Mouse (Mus musculus) thymus, postnatal 0 days (tissue): ENCODE data around the gene Sipa1l1. TPM values are rescaled to one million over a fixed set of nuclear protein-coding genes. Genes with fewer than 3 reads are reported as not detected.

Source experiments
- DNase-seq: peaks from one replicate; pipeline ENCODE4 v3.0.0-alpha.2; 2015; ENCODE audit warnings: low spot score
- polyA plus RNA-seq: library from polyadenylated mRNA; unstranded; fragments of >200 nt; fragmentation: Nextera tagmentation; extraction: Ambion mirVana; gene quantifications from 2 replicates; pipeline ENCODE4 v1.2.1, GENCODE M21; 2015

Sipa1l1 gene
- polyA plus RNA-seq, 1 experiment from 2014 or later: 18.6 TPM

GRCm38 (mm10) chr12:82293545-82294247, 124.6 kb downstream of the Sipa1l1 start:
- DNase-seq: no peak

GRCm38 (mm10) chr12:82294906-82295887, 126.1 kb downstream of the Sipa1l1 start:
- DNase-seq: peak; percentile 86

GRCm38 (mm10) chr12:82296276-82296675, 127.2 kb downstream of the Sipa1l1 start:
- DNase-seq: no peak

- DNase-seq: no peak
Observed at GRCm38 (mm10) chr12:82297196-82297595, 128.1 kb downstream of the Sipa1l1 start.

GRCm38 (mm10) chr12:82298662-82299460, 129.7 kb downstream of the Sipa1l1 start:
- no peak for DNase-seq

- DNase-seq: no peak
Observed at GRCm38 (mm10) chr12:82304140-82304539, 135.0 kb downstream of the Sipa1l1 start.

- no peak for DNase-seq
Observed at GRCm38 (mm10) chr12:82306035-82306434, 136.9 kb downstream of the Sipa1l1 start.

- DNase-seq: no peak
Observed at GRCm38 (mm10) chr12:82311593-82311992, 142.5 kb downstream of the Sipa1l1 start.

GRCm38 (mm10) chr12:82312091-82312820, 143.1 kb downstream of the Sipa1l1 start:
- DNase-seq: no peak

- no peak for DNase-seq
Observed at GRCm38 (mm10) chr12:82313091-82313490, 144.0 kb downstream of the Sipa1l1 start.

- DNase-seq: no peak
Observed at GRCm38 (mm10) chr12:82319436-82320131, 150.5 kb downstream of the Sipa1l1 start.

- DNase-seq: no peak
Observed at GRCm38 (mm10) chr12:82320204-82320603, 151.1 kb downstream of the Sipa1l1 start.

- peak; percentile 19 for DNase-seq
Observed at GRCm38 (mm10) chr12:82321397-82321796, 152.3 kb downstream of the Sipa1l1 start.

GRCm38 (mm10) chr12:82321855-82322254, 152.7 kb downstream of the Sipa1l1 start:
- DNase-seq: no peak

GRCm38 (mm10) chr12:82322759-82323451, 153.8 kb downstream of the Sipa1l1 start:
- peak; percentile 47 for DNase-seq

- DNase-seq: no peak
Observed at GRCm38 (mm10) chr12:82324621-82325020, 155.5 kb downstream of the Sipa1l1 start.

- DNase-seq: no peak
Observed at GRCm38 (mm10) chr12:82325502-82325901, 156.4 kb downstream of the Sipa1l1 start.

- peak; percentile 37 for DNase-seq
Observed at GRCm38 (mm10) chr12:82326438-82326837, 157.3 kb downstream of the Sipa1l1 start.

GRCm38 (mm10) chr12:82328112-82328511, 159.0 kb downstream of the Sipa1l1 start:
- no peak for DNase-seq
